Mouse (Mus musculus) liver, postnatal 0 days (tissue): ENCODE results near the gene Gm10197.

Source experiments
- CTCF ChIP-seq: sonication (generic); IDR thresholded peaks from 2 replicates; pipeline ENCODE4 v1.5.1; 2016; ENCODE audit warnings: antibody characterized with exemption, low read depth
- EP300 ChIP-seq: IDR thresholded peaks from 2 replicates; pipeline ENCODE4 v1.6.1; 2016; ENCODE audit warnings: antibody characterized with exemption, low read depth, mild to moderate bottlenecking

- TF ChIP-seq CTCF, result peak; percentile 33
- no peak for TF ChIP-seq EP300
Measured at GRCm38 (mm10) chr19:53389851-53390431, 18.4 kb upstream of the Gm10197 start.
